Mouse (Mus musculus) cerebellum, postnatal 10 days (tissue): ENCODE results near the gene Gpc2.

Experiments
- DNase-seq, 2 experiments: peaks; one replicate each; pipeline ENCODE4 v3.0.0; 2021; ENCODE audit warnings: mixed read lengths in 2 of 2

Gpc2 gene

GRCm38 (mm10) chr5:138260834-138261233, 19.0 kb downstream of the Gpc2 start:
- no peak for DNase-seq

- DNase-seq = no peak
These were observed 19.8 kb downstream of the Gpc2 start for GRCm38 (mm10) chr5:138260051-138260450.

- no peak for DNase-seq
These were observed 20.8 kb downstream of the Gpc2 start for GRCm38 (mm10) chr5:138258993-138259392.

- no peak for DNase-seq
These were observed 21.3 kb downstream of the Gpc2 start for GRCm38 (mm10) chr5:138258542-138258941.

- DNase-seq = no peak
These were observed 21.7 kb downstream of the Gpc2 start for GRCm38 (mm10) chr5:138258078-138258477.

GRCm38 (mm10) chr5:138257585-138257978, 22.2 kb downstream of the Gpc2 start:
- no peak for DNase-seq

GRCm38 (mm10) chr5:138256966-138257584, 22.7 kb downstream of the Gpc2 start:
- no peak for DNase-seq

- DNase-seq = no peak
These were observed 23.7 kb downstream of the Gpc2 start for GRCm38 (mm10) chr5:138256094-138256467.

GRCm38 (mm10) chr5:138255353-138256093, 24.3 kb downstream of the Gpc2 start, which contains the start of gene Lamtor4:
Lamtor4 (plus strand) TSS chr5:138255482.
- DNase-seq = peak; percentile 95 to 96

GRCm38 (mm10) chr5:138253061-138253460, 26.7 kb downstream of the Gpc2 start:
- DNase-seq = no peak

GRCm38 (mm10) chr5:138251144-138251543, 28.7 kb downstream of the Gpc2 start:
- DNase-seq = no peak

GRCm38 (mm10) chr5:138241511-138241910, 38.3 kb downstream of the Gpc2 start:
- DNase-seq = no peak

GRCm38 (mm10) chr5:138234224-138234623, 45.6 kb downstream of the Gpc2 start:
- DNase-seq = no peak

GRCm38 (mm10) chr5:138233778-138234177, 46.0 kb downstream of the Gpc2 start:
- no peak for DNase-seq

- no peak for DNase-seq
These were observed 50.3 kb downstream of the Gpc2 start for GRCm38 (mm10) chr5:138229511-138229910.

- peak; percentile 58 to 61 for DNase-seq
These were observed 51.8 kb downstream of the Gpc2 start for GRCm38 (mm10) chr5:138228026-138228425.

- DNase-seq = no peak
These were observed 52.4 kb downstream of the Gpc2 start for GRCm38 (mm10) chr5:138227367-138227766.

- DNase-seq = no peak
These were observed 53.3 kb downstream of the Gpc2 start for GRCm38 (mm10) chr5:138226491-138226890.

- no peak for DNase-seq
These were observed 54.1 kb downstream of the Gpc2 start, which contains the start of gene Nxpe5 for GRCm38 (mm10) chr5:138225700-138226099. Nxpe5 (plus strand) TSS chr5:138225898.
